ENCODE assay signal across 22 mouse cellular contexts in genomic region chr13:75524481-75524880, GRCm38 (mm10).
DNase-seq lines count a peak whose midpoint lies in the region; ATAC-seq lines count a peak whose summit lies in the region.
"Had no signal": no experiment of that assay in that cellular context is flagged by ENCODE, and none has a peak within 500 bp of the region (broad histone marks: within the 10 kb centered on the region; RNA-seq: fewer than 3 reads in every experiment).

No protein-coding gene starts in this region.

- no peaks in the 10 kb centered on the region for H3K27me3 ChIP-seq in heart, embryonic 11.5 days (ENCODE audit: control insufficient read depth, insufficient read depth, low read length)
- H3K27me3 ChIP-seq: CH12.LX, Patski had no signal

- DNase-seq in 416B (ENCODE audit: low read depth), result peak; percentile 35
- DNase-seq in frontal cortex, postnatal 36 days (ENCODE audit: low spot score in 2 of 2), result no peak
- DNase-seq in retina, embryonic 14.5 days (ENCODE audit: low spot score), result no peak
- DNase-seq: adrenal gland, adult 2 months; adrenal gland, adult 8-10 months; adrenal gland, postnatal 10 days; adrenal gland, postnatal 14 days; adrenal gland, postnatal 25 days; adrenal gland, postnatal 36 days; B cell, adult 2 months; cerebellum, adult 11 months; cerebellum, adult 11-12 months; cerebellum, adult 18-20 months; cerebellum, adult 2 months had no signal

- no peak overlapping the region for H3K4me3 ChIP-seq in heart, embryonic 11.5 days (ENCODE audit: low read depth, low read length)

- H3K9ac ChIP-seq in heart, embryonic 11.5 days (ENCODE audit: low read depth, low read length), result no peak overlapping the region

- 87% methylated on average over 4 of the region's 4 CpGs for WGBS in heart, embryonic 11.5 days (ENCODE audit: insufficient replicate concordance)

- no peak overlapping the region for H3K27ac ChIP-seq in heart, embryonic 11.5 days (ENCODE audit: low read depth, low read length)

- peak; percentile 59; the same call in 1 of the 2 replicates for ATAC-seq in granulocyte monocyte progenitor cell, adult 5-6 weeks (replicated peaks; ENCODE audit: poor library complexity, severe bottlenecking)
- ATAC-seq in megakaryocyte progenitor cell, adult 5-6 weeks (replicated peaks; ENCODE audit: poor library complexity), result peak; percentile 64
- no peak for ATAC-seq in heart, embryonic 11.5 days (replicated peaks; ENCODE audit: insufficient number of reproducible peaks, low FRiP score, low TSS enrichment)
- ATAC-seq: activated CD4-positive, CD25-positive, alpha-beta regulatory T cell, adult 4 months; CD4-positive, CD25-positive, alpha-beta regulatory T cell, adult 4 months; Patski had no signal

- H3K4me1 ChIP-seq in heart, embryonic 11.5 days (ENCODE audit: control insufficient read depth, insufficient read depth, low read length), result no peaks in the 10 kb centered on the region

- no peak overlapping the region for H3K4me2 ChIP-seq in heart, embryonic 11.5 days

- no peaks in the 10 kb centered on the region for H3K36me3 ChIP-seq in heart, embryonic 11.5 days (ENCODE audit: control insufficient read depth, insufficient read depth, low read length)
- H3K36me3 ChIP-seq: G1E had no signal

- no peaks in the 10 kb centered on the region for H3K9me3 ChIP-seq in heart, embryonic 11.5 days (replicated peaks; ENCODE audit: control insufficient read depth, low read length)
- H3K9me3 ChIP-seq: G1E had no signal
